Mouse (Mus musculus) lung, embryonic 16.5 days (tissue): ENCODE results near the gene Prkd3. TPM values are rescaled to one million over a fixed set of nuclear protein-coding genes. Genes with fewer than 3 reads are reported as not detected.

Experiments
- polyA plus RNA-seq: library from polyadenylated mRNA; unstranded; fragments of >200 nt; fragmentation: Nextera tagmentation; extraction: Ambion mirVana; gene quantifications from 2 replicates; pipeline ENCODE4 v1.2.1, GENCODE M21; 2015

The Prkd3 gene
- polyA plus RNA-seq, 1 experiment from 2014 or later: 43.6 TPM

Other genes with a start within 250 kb of the Prkd3 start
- gene Heatr5b, start 185.5 kb downstream of the Prkd3 start, polyA plus RNA-seq: 14.4 and 16.3 TPM in 2 replicates
- gene Gpatch11, start 185.2 kb downstream of the Prkd3 start, polyA plus RNA-seq: 38.0 and 41.1 TPM in 2 replicates
- 10.6 and 11.0 TPM in 2 replicates for gene Eif2ak2, start 138.2 kb downstream of the Prkd3 start, polyA plus RNA-seq
- 0.34 TPM in 1 of 2 replicates, not detected in the other for gene Sult6b1, start 113.8 kb downstream of the Prkd3 start, polyA plus RNA-seq
- gene Cebpzos, start 104.3 kb downstream of the Prkd3 start, polyA plus RNA-seq: 80.7 and 95.5 TPM in 2 replicates
- 44.2 and 56.1 TPM in 2 replicates for gene Cebpz, start 83.8 kb downstream of the Prkd3 start, polyA plus RNA-seq
- gene Ndufaf7, start 83.7 kb downstream of the Prkd3 start, polyA plus RNA-seq: 54.0 and 56.8 TPM in 2 replicates
- 25.9 and 26.3 TPM in 2 replicates for gene Qpct, start 31.1 kb upstream of the Prkd3 start, polyA plus RNA-seq